Mouse (Mus musculus): ENCODE results near the gene Hfe. TPM values are rescaled to one million over a fixed set of nuclear protein-coding genes. Genes with fewer than 3 reads are reported as not detected.

Gene Hfe
- total RNA-seq (2023): 4.6 TPM

DNA sequence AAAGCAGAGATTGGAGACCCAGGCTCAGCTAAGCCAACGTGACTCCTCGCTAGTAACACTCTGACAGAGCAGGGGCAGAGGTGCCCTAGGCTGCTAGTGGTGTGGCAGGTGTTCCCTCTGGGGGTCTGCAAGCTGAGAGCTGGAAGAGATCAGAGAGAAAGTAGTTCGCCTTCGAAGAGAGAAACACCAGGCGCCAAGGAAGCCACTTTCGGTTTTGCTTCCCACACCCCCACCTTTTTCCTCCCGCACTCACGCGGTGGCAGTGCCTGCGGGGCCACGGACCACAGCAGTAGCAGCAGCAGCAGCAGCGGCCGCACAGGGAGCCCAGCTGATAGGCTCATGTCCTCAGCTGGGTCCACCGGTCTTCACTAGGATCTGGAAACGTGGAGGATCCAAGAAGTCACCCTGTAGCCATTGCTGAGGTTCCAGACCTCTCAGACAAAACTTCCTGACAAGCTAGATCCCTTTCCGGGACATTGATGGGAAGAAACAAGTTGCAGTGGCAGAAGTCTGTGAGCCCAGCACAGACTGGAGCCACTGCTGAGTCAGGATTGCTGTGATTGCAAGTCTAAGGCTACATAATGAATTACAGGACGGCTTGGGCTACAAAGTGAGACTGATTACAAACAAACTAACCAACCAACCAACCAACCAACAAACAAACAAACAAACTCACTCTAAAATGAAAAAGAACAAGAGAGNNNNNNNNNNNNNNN lies at the start of gene Hfe:
Gene Hfe, minus strand, starts transcription at position 481 of the 716 bp plus-strand sequence.

DNA sequence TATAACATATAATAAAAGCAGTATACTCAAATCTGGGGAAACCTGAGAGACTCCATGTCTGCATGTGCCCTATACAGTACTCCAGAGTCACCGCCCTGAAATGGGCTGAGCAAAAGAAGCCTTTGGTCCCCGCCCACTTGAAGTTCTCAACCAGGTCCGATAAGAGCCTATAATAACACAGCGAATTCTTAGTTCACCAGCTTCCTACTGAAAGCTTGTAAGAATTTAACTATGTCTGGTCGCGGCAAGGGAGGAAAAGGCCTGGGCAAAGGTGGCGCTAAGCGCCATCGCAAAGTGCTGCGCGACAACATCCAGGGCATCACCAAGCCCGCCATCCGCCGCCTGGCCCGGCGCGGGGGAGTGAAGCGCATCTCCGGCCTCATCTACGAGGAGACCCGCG lies 46.1 kb upstream of the Hfe start, which contains the start of gene Hist1h4b:
Gene Hist1h4b, plus strand, starts transcription at position 224 of the 400 bp plus-strand sequence.

DNA sequence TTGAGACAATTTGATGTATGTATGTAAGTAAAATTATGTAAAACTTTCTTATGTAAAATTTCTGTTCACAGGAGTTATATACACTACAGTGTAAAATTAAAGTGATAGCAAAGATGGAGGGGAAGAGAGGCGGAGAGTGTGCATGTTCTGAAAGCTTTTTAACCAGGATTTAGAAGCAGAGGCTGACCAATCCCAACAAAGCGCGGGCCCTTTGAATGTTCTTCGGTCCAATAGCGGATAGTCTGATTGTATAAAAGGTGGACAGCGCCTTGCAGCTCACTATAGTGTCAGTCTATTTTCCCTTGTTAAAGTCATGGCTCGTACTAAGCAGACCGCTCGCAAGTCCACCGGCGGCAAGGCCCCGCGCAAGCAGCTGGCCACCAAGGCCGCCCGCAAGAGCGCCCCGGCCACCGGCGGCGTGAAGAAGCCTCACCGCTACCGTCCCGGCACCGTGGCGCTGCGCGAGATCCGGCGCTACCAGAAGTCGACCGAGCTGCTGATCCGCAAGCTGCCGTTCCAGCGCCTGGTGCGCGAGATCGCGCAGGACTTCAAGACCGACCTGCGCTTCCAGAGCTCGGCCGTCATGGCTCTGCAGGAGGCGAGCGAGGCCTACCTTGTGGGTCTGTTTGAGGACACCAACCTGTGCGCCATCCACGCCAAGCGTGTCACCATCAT lies 41.5 kb upstream of the Hfe start, which contains the start of gene Hist1h3b:
Gene Hist1h3b, plus strand, starts transcription at position 201 of the 675 bp plus-strand sequence.

DNA sequence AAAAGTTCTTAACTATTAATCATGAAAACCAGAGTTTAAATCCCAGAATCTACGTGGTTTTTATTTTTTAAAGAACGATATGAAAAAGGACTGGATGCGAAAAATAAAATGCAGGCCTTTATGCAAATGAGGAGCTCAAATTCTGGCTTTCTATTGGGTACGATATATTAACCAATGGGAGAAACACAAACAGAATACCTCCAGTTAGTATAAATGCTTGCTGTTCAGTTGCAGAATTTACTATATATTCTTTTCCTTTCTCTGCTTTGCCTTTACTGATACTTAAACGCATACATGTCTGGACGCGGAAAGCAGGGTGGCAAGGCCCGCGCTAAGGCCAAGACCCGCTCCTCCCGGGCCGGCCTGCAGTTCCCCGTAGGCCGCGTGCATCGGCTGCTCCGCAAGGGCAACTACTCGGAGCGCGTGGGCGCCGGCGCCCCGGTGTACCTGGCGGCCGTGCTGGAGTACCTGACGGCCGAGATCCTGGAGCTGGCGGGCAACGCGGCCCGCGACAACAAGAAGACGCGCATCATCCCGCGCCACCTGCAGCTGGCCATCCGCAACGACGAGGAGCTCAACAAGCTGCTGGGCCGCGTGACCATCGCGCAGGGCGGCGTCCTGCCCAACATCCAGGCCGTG lies 40.3 kb upstream of the Hfe start, which contains the start of gene Hist1h2ab:
Gene Hist1h2ab, plus strand, starts transcription at position 288 of the 639 bp plus-strand sequence.

DNA sequence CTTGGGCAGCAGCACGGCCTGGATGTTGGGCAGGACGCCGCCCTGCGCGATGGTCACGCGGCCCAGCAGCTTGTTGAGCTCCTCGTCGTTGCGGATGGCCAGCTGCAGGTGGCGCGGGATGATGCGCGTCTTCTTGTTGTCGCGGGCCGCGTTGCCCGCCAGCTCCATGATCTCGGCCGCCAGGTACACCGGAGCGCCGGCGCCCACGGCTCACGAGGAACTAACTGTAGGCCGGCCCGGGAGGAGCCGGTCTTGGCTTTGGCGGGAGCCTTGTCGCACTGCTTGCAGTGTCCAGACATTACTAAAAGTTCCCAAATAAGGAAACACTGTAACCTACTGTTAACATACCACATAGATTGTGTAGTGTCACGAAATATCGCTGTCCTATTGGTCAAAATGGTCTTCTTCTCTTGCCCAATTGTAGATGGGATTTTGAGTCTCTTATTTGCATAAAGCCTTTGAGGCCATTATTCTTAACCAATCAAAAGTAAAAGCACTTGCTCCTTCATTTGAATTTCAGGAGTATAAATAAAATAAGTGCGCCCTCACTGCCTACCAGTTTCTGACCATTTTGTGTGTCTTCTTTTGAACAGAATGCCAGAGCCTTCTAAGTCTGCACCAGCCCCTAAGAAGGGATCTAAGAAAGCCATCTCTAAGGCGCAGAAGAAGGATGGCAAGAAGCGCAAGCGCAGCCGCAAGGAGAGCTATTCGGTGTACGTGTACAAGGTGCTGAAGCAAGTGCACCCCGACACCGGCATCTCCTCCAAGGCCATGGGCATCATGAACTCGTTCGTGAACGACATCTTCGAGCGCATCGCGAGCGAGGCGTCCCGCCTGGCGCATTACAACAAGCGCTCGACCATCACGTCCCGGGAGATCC lies 35.8 kb upstream of the Hfe start, which contains the start of gene Hist1h2bb:
Gene Hist1h2bb, plus strand, starts transcription at position 534 of the 880 bp plus-strand sequence.

DNA sequence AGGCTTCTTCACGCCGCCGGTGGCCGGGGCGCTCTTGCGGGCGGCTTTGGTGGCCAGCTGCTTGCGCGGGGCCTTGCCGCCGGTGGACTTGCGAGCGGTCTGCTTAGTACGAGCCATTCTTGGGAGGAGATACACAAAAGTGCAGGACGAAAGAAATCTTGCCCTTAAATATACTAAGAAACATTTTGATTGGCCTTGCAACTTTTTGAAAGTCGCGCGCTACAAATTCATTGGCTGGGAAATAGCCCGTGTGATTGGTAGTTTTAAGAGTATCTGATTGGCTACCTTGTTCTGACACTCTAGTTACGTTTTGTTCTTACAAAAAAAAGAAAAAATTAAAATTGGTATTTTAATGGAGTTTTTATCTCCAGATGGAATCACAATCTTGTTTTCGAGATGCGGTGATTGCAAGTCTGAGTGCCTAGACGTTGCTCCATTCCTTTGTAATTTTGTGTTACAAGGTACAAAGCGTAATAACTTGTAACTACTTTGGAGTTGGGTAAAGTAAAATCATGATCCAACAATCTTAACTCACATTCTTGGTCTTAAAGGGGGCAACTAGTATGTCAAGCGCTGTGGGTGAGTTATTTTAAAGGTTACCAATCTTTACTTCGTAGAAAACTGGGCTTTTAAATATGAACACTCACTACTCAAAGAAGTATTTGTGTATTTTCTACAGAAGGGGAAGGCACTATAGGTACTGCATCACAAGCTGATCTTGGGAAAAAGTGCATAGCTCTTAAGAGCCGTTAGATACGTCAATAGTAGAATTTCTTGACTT lies 34.9 kb upstream of the Hfe start, which contains the start of gene Hist1h3c:
Gene Hist1h3c, minus strand, starts transcription at position 222 of the 781 bp plus-strand sequence.

DNA sequence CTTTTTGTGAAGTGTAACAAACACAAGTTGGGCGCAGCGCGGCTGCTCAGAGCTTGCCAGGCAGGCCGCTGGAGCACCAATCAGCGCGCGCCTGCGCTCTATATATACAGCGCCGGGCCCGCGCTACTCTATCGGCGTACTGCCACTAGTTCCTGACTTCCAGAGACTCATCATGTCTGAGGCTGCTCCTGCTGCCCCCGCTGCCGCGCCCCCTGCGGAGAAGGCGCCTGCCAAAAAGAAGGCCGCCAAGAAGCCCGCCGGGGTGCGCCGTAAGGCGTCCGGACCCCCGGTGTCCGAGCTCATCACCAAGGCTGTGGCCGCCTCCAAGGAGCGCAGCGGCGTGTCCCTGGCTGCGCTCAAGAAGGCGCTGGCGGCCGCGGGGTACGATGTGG lies 28.0 kb upstream of the Hfe start, which contains the start of gene Hist1h1c:
Gene Hist1h1c, plus strand, starts transcription at position 132 of the 392 bp plus-strand sequence.

DNA sequence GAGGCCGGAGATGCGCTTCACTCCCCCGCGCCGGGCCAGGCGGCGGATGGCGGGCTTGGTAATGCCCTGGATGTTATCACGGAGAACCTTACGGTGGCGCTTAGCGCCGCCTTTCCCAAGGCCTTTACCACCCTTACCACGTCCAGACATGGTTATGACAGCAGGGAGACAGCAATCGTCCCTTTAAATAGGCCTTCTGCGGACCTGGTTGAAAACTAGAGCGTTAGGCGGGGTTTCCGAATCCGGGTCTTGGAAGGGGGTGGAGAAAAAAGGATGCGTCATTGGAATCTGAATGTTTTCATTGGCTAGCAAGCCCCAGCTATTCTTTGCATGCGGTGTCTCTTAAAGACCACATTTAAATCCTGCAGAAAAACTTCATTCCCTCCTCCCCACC lies 12.4 kb downstream of the Hfe start, which contains the start of gene Hist1h4c:
Gene Hist1h4c, minus strand, starts transcription at position 155 of the 394 bp plus-strand sequence.

DNA sequence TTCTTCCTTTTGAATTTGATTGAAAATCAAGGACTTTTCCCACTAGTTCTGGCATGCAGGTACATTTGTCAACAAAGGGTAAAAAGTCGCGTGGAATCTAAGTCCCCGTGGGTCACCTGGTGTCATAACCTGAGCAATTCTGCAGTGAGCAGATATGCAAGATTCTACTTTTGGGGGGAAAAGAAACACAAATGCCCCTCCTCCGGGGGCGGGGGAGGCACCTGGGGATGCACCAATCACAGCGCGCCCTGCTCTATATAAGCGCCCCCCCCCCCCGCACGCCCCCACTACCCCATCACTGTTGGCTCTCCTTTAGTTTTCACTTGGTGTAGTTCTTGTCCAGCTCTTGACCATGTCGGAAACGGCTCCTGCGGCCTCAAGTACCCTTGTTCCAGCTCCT lies 15.1 kb downstream of the Hfe start, which contains the start of gene Hist1h1t:
Gene Hist1h1t, plus strand, starts transcription at position 301 of the 400 bp plus-strand sequence.

DNA sequence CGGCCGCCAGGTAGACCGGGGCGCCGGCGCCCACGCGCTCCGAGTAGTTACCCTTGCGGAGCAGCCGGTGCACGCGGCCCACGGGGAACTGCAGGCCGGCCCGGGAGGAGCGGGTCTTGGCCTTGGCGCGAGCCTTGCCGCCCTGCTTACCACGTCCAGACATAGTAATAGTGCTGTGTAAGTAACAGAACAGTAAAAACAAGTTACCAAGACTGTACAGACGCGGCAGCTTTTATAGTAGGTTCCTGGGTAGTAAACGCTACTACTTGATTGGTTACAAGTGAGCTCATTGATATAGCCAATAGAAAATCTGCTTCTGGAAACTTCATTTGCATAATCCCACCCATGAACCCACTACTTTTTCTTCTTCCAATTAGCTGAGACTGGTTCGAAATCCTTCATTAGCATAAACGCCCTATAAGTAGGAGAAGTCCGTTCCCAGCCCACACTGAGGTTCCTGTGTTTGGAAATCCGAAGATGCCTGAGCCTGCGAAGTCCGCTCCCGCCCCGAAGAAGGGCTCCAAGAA lies 26.8 kb downstream of the Hfe start, which contains the start of the genes Hist1h2ac and Hist1h2bc:
Gene Hist1h2ac, minus strand, starts transcription at position 194 of the 527 bp plus-strand sequence.
Gene Hist1h2bc, plus strand, starts transcription at position 445 of the 527 bp plus-strand sequence.

Other genes with a start within 250 kb of the Hfe start
- gene Btn1a1, start 245.0 kb downstream of the Hfe start, total RNA-seq (2023): not detected
- gene Btn2a2, start 222.0 kb downstream of the Hfe start, total RNA-seq (2023): not detected
- gene Hist1h4h, start 179.8 kb downstream of the Hfe start, total RNA-seq (2023): 194 TPM
- gene Hist1h2af, start 176.9 kb downstream of the Hfe start, total RNA-seq (2023): 10.1 TPM
- gene Hist1h3g, start 175.4 kb downstream of the Hfe start, total RNA-seq (2023): not detected
- gene Hist1h2bh, start 167.5 kb downstream of the Hfe start, total RNA-seq (2023): 4.1 TPM
- gene Hist1h3f, start 166.8 kb downstream of the Hfe start, total RNA-seq (2023): 49.5 TPM
- 34.0 TPM for gene Hist1h4f, start 159.2 kb downstream of the Hfe start, total RNA-seq (2023)
- gene Hist1h1d, start 157.6 kb downstream of the Hfe start, total RNA-seq (2023): 5.9 TPM
- 112 TPM for gene Hist1h3e, start 148.5 kb downstream of the Hfe start, total RNA-seq (2023)
- 7.7 TPM for gene Hist1h2ae, start 139.6 kb downstream of the Hfe start, total RNA-seq (2023)
- 132 TPM for gene Hist1h2bg, start 139.5 kb downstream of the Hfe start, total RNA-seq (2023)
- gene Hist1h2bf, start 136.7 kb downstream of the Hfe start, total RNA-seq (2023): 76.2 TPM
- 2.4 TPM for gene Hist1h2ad, start 136.5 kb downstream of the Hfe start, total RNA-seq (2023)
- 2.3 TPM for gene Hist1h3d, start 135.1 kb downstream of the Hfe start, total RNA-seq (2023)
- gene Hist1h4d, start 129.3 kb downstream of the Hfe start, total RNA-seq (2023): 124 TPM
- gene Hist1h2be, start 89.7 kb downstream of the Hfe start, total RNA-seq (2023): 10.8 TPM
- 135 TPM for gene Hist1h1e, start 88.3 kb downstream of the Hfe start, total RNA-seq (2023)
- gene Hist1h2ac, start 26.9 kb downstream of the Hfe start, total RNA-seq (2023): 8.0 TPM
- 12.8 TPM for gene Hist1h2bc, start 26.7 kb downstream of the Hfe start, total RNA-seq (2023)
- gene Hist1h1t, start 15.0 kb downstream of the Hfe start, total RNA-seq (2023): not detected
- gene Hist1h4c, start 12.4 kb downstream of the Hfe start, total RNA-seq (2023): 109 TPM
- gene Hist1h1c, start 28.0 kb upstream of the Hfe start, total RNA-seq (2023): 627 TPM
- gene Hist1h3c, start 34.7 kb upstream of the Hfe start, total RNA-seq (2023): 6.9 TPM
- 12.3 TPM for gene Hist1h2bb, start 35.9 kb upstream of the Hfe start, total RNA-seq (2023)
- gene Hist1h2ab, start 40.3 kb upstream of the Hfe start, total RNA-seq (2023): 12.8 TPM
- gene Hist1h3b, start 41.4 kb upstream of the Hfe start, total RNA-seq (2023): 15.6 TPM
- 29.3 TPM for gene Hist1h4b, start 46.2 kb upstream of the Hfe start, total RNA-seq (2023)
- gene Hist1h4a, start 50.4 kb upstream of the Hfe start, total RNA-seq (2023): 93.4 TPM
- gene Hist1h3a, start 51.5 kb upstream of the Hfe start, total RNA-seq (2023): 100 TPM
- gene Hist1h1a, start 52.8 kb upstream of the Hfe start, total RNA-seq (2023): 22.0 TPM
- not detected for gene Trim38, start 59.1 kb upstream of the Hfe start, total RNA-seq (2023)
- not detected for gene Slc17a2, start 96.1 kb upstream of the Hfe start, total RNA-seq (2023)
- not detected for gene Slc17a3, start 128.6 kb upstream of the Hfe start, total RNA-seq (2023)
- gene Slc17a1, start 156.9 kb upstream of the Hfe start, total RNA-seq (2023): not detected
- gene Slc17a4, start 204.2 kb upstream of the Hfe start, total RNA-seq (2023): not detected
- not detected for gene Hist1h2ba, start 223.3 kb upstream of the Hfe start, total RNA-seq (2023)
- not detected for gene Hist1h2aa, start 223.6 kb upstream of the Hfe start, total RNA-seq (2023)